Mouse (Mus musculus) cerebral cortex, adult 2 months (tissue): ENCODE data around the gene Olfr996.

Source experiments
- WGBS: fragments of 180-500 bp; shearing (Covaris S2); methylation state at CpG from one replicate; pipeline ENCODE4 v1.1.7; 2018; 5-methylcytosine and 5-hydroxymethylcytosine counted together

The Olfr996 gene

DNA sequence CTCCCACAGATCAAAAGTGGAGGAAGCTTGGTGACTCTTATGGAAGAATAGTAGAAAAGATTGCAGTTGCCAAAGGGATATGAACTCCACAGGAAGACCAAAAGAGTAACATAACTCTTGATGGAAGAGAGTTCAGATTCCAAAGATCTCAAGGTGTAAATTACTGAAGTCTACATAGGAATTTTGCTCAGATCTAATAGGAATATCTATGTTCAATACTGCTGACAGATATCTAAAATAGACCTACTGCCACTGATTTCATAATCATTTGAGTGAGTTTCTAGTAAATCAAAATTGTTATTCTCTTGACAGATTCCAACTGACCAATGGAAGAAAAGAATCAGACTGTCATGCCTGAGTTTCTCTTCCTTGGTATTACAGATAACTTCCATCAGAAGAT, at the start of gene Olfr996:
Gene Olfr996, plus strand, starts transcription at position 301 of the 400 bp plus-strand sequence.

DNA sequence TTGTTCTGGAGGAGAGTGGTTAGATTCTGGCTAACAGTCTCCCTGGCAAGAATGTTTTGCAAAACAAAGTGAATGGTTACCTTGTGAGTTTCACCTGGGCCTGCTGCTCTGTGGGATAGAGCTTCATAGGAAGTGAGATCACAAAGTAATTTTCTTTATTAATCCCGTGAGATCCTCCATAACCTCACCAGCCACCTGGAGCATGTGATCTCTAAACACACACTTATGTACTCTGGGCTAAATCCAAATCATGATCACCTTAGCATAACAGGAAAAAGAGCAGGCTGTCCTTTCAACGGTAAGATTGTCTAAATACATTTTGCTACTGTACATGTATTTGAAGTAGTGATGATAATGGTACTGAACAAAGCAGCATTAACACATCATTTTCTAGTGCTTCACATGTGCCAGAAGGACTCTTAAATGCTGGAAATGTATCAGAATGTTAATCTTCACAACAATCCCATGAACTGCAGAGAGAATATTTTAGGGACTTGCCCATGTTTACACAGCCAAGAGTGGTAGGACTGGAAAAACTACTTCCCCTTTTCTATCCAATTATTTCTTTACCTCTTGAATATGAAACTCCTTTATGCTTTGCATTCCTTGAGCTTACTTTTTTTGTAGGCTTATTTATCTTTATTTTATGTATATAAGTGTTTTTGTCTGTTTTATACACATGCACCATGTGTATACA, 46.8 kb upstream of the Olfr996 start:
- 82% methylated on average over 2 of the region's 2 CpGs for WGBS

DNA sequence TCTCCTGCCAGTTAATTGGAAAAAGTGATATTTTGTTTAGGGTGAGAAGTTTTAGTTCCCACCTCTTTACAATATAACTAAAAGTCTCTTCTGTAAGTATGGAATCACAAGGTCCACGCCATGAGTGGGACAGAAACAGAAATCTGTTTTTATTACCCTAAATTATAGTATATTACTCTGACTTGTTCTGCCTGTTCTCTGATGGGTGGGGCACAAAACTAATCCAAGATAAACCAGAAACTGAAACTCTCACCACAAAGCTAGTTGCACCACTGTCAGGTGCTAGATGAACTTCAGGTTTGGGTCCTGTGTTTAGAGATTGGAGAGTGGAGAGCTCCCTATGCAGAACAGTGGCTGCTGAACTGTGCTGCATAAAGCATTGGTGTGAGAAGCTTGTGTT, 45.1 kb upstream of the Olfr996 start:
- WGBS = 93% methylated on average over 1 of the region's 1 CpGs

DNA sequence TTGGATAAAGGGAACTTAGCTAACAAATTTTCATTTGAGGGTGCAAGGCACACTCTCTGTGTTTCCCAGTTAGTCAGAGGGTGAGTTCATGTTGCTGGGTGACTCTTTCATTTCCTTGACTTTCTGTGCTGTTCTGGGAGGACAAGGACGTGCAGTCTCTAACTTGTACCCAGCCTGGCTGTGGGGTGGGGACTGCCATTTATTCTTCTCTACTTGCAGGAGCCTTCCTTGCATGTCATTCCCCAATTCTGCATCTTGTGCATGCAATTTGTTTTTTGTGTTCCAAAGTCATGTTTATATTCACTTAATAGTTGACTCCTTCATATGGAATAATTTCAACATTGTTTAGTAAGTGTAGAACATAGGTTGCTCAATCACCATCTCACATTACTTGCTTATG, 24.2 kb upstream of the Olfr996 start:
- 70% methylated on average over 1 of the region's 1 CpGs for WGBS

DNA sequence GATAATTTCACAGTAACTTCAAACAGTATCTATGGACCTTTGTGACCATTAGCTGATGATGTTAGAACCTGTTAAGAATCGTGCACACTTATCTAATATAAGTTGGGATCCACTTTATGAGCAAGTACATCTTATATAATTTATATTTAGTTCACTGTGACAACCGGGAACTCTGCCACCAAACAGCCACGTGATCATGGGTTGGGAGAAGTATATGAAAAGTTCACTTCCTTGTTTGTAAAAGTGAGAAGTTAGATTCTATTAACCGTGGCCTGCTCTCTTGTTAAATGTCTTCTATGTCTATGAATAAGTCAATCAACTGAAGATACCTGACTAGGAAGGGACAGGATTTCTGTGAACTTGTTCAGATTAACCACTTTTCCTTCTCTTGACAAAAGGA, 18.8 kb upstream of the Olfr996 start:
- WGBS = 46% methylated on average over 4 of the region's 4 CpGs

DNA sequence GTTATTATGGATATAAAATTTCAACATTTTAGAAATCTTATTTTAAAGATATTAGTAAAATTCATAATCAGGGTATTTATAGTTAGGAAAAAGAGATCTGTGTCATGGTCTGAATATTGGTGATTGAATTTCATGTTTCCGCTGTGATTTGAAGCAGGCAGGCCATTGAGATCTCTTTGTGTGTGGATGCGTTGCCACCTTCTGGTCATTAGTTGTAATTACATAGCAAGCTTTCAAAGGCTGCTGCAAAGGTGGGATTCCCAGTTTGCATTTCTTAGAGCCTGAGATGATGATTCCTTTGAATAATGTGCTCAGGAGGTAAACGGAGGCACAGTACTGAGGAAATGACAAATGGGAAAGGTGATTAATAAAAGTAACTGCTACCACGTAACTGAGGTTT, 17.8 kb upstream of the Olfr996 start:
- WGBS = 20% methylated on average over 4 of the region's 4 CpGs

DNA sequence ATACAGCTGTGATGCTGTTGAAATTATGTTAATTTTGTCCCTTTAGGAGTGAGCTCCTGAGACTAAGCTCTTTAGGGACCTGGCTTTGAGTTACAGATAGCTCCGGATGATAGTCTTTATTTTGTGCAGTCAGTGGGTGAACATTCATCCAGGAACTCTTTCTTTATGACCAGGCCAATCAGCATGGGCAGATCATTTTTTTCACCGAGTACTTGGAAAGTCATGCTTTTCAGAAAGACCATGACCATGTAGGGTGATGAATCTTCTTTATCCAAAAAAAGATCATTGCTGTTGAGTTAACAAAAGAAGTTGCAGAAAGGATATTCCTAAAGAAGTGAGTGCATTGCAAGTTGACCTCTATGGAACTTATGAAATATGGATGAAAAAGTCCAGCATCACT, 9.6 kb downstream of the Olfr996 start, which contains the start of gene Olfr998:
Gene Olfr998, plus strand, starts transcription at position 301 of the 400 bp plus-strand sequence.
- 91% methylated on average over 2 of the region's 2 CpGs for WGBS

DNA sequence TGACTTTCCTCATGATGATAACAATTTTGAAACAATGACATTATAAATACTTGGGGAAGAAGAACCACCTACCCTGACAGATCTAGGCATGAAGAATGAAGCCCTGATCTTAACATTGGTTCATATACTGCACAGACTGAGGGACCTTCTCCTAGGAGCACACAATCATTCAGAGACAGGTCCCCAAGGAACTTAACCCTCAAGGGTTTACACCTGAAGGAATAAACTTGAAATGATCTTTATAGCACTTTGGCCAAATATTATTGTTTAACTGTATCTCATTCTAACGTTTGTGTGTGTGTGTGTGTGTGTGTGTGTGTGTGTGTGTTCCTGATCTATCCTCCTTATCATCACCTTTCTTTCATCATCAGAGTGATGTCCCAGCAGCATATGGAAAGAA, 32.8 kb downstream of the Olfr996 start, which contains the start of gene Olfr1000:
Gene Olfr1000, minus strand, starts transcription at position 101 of the 400 bp plus-strand sequence.
- WGBS = 68% methylated on average over 1 of the region's 1 CpGs
